Mouse (Mus musculus) adrenal gland (tissue): ENCODE data around the gene Slc3a2.

Source experiments
- intact Hi-C: fragments of 180-260 bp; cut with DNase I; formaldehyde crosslinking; loops from one replicate; pipeline ENCODE4 v1.15.1; 2025

Gene Slc3a2

DNA sequence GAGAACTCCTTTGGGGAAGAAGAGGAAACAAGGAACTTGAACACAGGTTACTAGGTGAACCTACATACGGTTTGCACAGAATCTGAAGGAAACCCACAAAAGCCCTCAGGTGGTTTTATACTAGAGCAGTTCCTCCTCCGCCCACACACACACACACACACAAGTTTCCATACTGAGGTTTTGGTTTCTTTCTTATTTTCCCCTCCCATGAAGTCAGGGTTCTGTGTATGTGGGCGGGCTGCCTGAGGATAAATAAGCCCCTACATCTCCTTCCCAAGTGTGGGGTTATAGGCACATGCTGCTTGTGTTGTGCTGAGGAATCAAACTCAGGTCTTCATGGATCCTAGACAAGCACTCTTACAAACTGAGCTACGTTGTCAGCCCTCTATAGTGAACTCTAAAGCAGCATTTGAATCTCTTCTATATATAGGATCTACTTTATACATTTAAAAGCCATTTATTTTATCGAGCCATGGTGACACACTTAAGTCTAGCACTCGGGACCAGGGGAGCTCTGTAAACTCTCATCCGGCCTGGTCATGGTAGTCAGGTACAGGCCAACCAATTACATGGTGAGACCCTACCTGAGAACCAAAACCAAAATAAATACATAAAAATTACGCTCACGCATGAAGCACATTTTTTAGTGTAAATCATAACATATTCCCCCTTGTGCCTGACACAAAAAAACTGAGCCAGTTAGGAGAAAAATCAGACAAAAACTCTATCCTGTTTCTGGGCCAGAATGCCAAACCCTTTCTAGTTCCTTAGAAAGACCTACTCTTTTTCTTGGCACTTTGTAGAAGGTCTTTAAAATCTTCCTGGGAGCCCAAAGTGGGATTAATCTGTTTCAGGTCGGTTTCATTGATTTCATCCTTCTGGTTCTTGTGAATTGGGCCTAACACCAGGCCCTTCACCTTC, 11.0 kb downstream of the Slc3a2 start:
- intact Hi-C loops = loop anchor here (10.0 kb wide), 1 partner anchor 403 kb away; no protein-coding TSS in a partner anchor

DNA sequence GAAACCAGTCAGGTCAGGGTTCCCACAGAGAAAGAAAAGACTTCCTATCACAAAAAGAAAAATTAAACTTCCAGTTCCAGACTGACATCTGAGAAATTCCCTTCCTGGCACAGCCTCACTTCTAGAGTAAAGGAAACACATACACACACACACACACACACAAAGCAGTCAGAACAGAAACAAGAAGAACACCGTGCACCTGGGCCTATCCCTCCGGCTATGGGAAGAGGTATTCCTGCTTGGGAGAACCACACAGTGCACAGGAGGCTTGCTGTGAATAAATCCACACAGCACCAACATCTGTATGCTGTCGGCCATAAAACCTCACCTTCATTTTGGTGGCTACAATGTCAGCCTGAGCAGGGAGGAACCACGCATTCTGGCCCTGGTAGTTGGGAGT, 11.7 kb downstream of the Slc3a2 start:
- intact Hi-C loops = loop anchor here (10.0 kb wide), 1 partner anchor 403 kb away; no protein-coding TSS in a partner anchor

DNA sequence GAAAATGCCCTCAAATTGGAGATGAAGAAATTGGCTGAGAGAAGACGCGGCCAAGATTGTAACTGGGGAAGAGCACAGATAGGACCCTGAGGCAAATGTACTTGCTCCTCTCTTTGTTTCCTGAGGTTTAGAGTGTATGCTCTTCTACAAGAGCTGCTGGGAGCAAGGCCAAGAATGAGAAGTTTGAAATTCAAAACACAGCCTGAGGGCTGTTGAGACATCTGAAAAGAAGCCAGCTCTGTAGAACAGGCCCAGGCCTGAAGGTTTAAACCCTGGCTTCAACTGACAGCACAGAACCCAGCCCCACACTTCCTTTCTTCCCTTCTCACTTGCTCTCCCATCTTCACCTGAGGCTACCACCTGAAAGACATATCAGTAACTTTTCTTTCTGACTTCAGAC, 13.1 kb downstream of the Slc3a2 start:
- intact Hi-C loops = loop anchor here (10.0 kb wide), 1 partner anchor 405 kb away; no protein-coding TSS in a partner anchor

DNA sequence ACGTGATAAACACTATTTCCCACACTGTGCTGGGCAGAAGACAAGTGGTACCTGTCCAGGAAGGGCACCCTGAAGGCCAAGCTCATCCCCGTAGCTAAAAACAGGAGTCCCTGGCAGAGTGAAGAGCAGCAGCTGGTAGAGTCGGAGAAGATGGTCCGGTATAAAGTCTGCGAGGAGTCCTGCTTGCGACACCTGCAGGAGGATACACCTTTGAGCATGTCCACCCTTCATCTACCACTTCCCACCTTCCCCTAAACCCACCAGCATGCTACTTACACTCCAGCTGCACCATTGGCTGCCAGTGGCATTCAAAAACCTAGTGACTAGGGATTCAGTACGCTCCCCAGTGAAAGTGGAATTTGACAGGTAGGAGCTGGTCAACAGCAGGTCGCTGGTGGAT, 14.2 kb downstream of the Slc3a2 start:
- intact Hi-C loops = no loop called here

DNA sequence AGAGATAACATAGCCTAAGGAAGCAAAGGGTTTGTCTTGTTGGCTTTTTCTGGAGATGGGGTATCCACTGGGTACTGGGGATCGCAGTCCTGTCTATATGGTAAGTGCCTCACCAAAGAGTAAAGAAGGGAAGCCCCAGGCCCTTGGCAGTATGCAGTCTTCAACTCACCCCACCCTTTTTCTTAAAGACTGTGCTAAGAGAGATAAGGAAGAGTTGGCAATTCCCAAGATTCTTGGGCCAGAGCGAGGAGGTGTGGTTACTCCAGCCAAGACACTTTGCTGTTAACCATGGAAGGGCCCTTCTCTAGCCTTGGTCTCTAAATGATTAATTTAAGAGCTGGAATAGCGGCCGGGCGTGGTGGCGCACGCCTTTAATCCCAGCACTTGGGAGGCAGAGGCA, 16.2 kb downstream of the Slc3a2 start:
- intact Hi-C loops = no loop called here

DNA sequence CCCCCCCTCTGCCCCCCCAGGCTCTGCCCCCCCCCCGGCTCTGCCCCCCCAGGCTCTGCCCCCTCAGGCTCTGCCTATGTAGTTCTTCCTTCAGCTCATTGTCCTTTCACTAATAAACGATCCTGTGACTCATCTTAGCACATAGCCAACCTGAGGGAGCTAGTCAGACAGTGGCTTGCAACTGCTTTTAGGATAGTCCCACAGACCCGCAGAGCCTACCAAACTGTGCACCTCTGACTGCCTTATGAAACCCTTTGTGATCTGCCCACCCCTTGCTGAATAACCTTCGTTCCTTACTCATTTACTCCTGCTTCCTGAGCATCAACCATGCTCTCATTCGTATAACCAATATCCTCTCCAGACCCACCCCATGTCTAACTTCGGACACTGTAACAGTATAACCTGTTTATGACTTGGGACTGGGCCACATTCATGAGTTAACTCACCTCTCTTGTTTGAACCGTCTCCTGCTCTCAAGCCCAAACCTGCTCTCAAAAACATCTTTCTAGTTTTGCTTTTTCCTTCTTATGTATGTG, 17.0 kb downstream of the Slc3a2 start:
- intact Hi-C loops = no loop called here

DNA sequence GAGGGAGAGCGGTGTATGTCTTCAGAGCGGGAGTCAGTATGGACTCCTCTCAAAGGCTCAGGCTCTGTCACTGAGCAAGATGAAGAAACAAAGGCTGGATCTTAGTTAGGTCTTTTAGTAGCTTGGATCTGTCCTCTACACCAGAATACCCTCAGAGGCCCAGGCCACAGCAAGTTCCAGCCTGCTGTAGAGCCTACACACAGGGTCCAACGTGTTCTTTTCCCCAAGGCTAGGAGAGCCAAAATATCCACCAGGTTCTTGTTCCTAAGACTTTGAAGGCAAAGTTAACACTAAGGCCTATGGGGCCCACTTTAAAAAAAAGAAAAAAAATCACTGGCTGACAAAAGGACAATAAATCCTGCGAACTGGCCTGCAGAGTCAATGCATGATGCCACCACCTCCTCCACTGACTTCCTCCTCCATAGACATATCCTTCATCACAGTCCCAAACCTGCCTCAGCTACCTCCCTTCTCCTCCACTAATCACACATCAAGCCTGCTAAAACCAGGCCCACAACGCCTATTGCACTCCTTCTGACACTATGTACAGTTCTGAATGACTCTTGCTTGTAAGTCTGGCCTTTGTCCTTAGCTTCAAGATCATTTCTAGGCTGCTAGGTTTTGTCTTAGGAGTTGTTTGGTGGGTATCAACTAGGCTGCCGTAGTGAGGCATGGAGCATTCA, 18.0 kb downstream of the Slc3a2 start:
- intact Hi-C loops = no loop called here

DNA sequence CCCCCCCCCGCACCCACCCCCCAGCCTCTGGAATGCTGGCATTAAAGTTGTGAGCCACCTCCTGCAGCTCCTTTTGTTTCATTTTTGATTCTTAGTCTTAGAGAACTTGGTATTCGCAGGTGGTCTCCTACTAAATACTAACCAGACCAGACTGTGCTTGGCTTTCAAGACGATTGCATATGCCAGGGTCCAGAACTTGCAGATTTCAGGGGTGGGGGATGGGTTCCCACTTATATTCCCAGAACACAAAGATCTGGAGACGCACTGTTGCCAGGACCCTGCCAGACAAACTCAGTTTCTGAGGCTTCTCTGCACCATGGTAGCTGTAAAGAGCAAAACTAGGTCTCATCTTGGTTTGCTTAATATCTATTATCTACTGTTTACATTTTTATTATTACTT, 19.6 kb downstream of the Slc3a2 start:
- intact Hi-C loops = no loop called here

DNA sequence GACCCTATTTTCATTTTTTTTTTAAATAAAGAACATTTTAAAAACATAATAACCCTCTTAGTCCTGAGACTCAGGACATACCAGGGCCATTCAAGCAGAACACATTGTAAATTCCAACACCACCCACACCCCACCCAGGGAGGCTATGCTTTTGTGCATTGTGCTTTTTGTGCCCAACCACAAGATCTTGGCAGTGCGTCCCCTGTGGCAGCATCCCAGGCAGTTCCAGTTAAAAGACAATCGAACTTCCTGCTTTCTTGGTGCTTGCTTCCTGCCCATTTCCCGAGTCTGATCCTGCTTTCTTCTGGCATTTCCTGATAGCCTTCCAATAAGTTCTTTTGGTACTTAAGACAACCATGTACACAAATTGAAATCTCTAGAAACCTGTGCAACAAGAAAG, 20.7 kb downstream of the Slc3a2 start:
- intact Hi-C loops = no loop called here

DNA sequence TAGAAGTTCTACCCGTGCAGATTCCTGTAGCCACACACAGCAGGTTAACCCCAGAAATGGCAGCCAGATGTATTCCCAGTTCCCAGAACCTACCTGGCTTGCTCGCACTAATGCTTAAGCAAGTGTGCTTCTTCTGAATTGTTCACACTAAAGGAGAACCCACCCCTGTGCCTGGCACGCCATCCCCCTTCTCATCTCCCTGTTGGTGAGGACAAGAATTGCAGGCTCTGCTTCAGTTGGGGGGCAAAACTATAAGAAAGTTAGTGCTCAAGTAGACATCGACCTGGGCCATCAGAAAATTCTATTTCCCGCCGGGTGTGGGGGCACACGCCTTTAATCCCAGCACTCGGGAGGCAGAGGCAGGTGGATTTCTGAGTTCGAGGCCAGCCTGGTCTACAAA, 23.5 kb downstream of the Slc3a2 start:
- intact Hi-C loops = no loop called here

DNA sequence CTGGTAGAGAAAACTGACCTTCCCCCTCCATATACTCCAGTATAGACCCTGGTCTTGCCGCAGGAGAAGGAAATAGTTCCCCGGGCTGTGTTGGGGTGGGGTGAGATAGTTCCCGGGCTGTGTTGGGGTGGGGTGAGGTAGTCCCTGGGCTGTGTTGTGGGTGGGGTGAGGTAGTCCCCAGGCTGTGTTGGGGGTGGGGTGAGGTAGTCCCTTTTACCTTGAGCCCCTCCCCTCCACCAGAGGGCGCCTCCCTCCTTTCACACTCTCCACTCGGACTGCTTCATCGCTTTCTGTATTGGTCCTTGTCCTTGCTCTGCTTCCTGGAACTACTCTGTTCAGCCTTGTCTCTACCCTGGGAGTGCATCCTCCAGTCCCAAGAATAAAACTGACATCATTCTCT, 27.8 kb downstream of the Slc3a2 start:
- intact Hi-C loops = no loop called here

DNA sequence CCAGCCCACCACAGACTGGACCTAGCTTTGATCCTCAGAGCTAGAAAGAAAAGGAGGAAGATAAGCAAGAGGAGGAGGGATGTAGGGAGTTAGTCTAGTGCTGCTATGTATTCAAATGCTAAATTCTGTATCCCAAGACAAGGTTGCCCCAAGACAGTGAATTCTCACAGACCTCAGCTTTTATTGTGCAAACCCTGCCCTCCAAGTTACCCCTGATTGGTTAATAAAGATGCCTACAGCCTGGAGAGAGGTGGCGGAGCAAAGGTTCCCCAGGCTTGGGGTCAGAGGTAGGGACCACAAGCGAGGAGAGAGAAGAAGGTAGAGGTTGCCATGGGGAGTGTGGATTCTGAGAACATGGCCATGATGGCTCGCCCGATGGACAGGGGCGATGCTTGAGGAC, 30.4 kb downstream of the Slc3a2 start:
- intact Hi-C loops = no loop called here

DNA sequence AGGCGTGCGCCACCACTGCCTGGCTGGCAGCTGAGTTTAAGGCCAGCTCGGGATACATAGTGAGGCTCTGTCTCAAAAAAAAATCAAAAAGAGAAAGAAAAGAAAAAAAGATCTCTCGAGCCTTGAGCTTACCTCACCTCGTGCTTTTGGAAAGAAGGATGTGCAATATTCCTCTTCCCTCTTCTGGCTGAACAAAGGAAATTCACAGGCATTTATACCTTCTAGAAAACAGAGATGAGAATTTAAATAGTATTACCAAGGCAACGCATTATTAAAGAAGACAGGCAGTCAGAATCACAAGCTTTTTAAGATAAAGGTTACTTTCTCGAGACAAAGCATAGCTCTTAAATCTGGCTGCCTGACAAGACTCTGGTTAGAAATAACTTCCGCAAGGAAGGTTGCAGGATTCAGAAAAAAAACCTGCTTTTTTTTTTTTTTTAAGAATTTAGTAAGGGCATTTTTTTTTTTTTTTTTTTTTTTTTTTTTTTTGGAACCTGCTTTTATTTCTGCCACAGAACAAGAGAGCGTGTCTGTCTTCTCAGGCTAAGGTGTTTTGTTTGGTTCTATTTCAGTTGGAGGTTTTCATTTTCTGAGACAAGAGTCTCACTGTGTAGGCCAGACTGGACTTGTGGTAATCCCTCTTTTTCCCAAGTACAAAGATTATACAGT, 31.2 kb downstream of the Slc3a2 start:
- intact Hi-C loops = no loop called here

DNA sequence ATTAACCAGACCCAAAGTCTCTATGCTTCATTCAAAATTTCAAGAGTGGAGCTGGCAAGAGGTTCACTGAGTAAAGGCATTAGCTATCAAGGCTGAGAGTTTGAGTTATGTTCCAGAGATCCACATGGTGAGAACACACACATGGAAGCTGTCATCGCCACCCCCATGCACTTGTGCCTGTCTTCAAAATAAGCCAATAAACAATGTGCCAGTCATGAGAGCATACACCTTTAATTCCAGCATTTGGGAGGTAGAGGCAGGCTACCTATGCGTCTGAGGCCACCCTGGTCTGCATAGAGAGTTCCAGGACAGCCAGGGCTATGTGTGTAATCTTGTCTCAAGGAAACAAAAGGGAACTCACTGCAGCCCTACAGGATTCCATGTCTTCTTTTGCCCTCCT, 39.5 kb downstream of the Slc3a2 start:
- intact Hi-C loops = loop anchor here (1.0 kb wide), 1 partner anchor 105 kb away; no protein-coding TSS in a partner anchor

DNA sequence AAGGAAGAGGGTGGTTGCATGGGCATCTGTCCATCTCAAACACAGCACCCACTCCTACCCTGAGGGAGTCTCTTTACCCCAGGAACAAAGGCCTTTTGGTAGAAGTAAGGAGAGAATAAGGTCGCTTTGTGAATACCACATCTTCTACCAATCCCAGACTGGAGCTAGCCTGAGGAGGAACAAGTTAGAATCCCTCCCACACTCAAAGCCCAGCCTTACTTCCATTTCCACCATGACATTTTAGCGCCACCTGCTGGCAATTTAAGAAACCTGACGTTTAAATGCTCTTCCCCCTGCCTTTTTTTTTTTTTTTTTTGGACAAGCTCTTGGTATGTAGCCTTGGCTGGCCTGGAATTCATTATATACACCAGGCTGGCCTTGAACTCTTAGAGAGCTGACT, 40.2 kb downstream of the Slc3a2 start:
- intact Hi-C loops = no loop called here

DNA sequence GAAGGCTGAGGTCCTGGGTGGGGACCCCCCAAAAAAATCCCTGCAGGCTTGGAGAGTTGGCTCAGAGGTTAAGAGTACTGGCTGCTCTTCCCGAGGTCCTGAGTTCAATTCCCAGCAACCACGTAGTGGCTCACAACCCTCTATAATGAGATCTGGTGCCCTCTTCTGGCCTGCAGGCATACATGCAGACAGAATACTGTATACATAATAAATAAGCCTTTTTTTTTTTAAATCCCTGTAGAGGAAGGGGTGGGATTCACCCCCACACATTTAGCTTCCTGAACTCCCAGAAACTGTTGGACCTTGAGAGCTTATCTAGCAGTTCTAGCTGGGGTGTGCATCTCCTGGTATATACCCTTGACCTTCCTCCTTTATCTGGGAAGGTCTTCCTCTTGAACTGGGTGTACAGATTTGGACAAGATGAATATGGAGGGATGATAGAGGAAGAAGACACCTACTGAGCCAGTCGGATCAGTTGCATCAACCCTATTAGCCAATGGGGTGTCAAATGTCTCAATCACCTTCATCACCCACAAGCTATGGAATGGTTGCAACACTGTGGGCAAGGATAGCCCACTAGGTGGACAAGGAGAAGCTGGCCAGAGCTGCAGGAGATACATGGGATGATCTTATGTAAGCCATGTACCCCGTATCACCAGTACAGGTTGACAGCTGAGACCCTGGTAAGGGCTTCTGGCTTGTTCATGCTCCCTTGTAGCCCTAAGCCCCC, 41.4 kb downstream of the Slc3a2 start:
- intact Hi-C loops = no loop called here

DNA sequence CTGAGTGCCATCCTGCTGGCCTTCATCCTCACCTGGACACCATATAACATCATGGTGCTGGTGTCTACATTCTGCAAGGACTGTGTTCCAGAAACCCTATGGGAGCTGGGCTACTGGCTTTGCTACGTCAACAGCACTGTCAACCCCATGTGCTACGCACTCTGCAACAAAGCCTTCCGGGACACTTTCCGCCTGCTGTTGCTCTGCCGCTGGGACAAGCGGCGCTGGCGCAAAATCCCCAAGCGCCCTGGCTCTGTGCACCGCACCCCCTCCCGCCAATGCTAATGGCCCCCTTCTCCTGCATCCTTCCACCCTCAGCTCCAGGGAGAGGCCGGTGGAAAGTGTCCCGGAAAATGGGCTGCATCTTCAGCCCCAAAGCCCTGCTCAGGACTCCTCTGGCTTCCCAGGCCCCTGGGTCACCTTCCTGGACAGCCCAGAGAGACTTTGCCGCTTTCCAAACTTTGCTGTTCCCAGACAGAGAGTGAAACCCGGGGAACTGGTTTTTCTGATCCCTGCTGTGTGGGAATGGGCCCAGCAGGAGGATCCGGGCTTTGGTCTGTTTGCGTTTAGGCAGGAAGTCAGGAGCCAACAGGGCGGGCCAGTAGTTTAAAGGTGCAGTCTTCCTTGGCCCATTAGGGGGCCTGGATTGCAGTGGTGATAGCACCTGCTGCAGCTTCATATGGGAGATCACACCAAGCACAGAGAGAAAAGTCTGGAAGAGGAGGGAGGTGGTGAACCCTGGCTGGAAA, 44.0 kb downstream of the Slc3a2 start:
- intact Hi-C loops = no loop called here

DNA sequence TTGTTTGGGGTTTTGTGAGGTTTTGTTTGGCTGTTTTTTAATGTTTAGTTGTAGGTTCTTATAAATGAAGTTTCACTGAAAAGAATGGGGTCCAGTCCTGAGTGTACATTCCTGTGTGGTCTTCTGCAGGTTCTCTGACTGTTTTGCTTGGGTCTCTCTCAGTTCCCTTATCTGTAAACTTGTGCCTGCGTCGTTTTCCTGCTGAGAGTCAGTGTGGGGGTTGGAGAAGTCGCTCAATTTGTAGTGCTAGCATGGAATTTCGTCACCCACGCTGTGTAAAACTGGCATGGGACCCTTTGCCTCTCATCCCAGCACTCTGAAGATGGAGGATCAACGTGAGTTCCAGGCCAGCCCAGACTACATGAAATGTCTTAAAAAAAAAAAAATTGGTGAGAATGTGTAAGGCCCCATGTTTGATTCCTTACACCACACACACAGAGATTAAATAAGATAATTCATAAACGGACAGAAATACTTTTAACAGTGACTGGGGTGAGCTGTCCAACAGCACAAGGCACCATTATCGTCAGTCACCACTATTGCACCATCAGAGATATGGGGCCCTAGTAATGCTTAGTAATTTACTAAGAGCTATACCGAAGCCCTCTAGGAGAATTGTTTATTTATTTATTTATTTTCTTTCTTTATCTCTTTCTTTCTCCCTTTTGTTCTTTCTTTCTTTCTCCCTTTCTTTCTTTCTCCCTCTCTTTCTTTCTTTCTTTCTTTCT, 49.7 kb downstream of the Slc3a2 start:
- intact Hi-C loops = no loop called here

DNA sequence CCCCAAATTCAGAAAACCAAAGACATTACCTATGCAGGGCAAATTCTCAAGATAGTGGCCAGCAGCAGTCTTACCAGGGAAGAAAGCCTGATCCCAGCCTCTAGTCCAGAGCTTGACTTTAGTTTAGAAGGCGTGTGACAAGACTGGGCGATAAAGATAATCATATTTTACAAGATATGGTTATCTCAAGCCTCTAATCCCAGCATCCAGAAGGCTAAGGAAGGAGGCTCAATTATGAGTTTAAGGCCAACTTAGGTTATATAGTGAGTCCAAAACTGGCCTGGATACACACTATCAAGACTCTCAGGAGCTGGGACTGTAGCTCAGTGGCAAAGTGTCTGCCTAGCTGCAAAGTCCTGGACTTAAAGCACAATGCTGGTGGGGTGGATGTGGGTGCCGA, 50.3 kb downstream of the Slc3a2 start:
- intact Hi-C loops = no loop called here

DNA sequence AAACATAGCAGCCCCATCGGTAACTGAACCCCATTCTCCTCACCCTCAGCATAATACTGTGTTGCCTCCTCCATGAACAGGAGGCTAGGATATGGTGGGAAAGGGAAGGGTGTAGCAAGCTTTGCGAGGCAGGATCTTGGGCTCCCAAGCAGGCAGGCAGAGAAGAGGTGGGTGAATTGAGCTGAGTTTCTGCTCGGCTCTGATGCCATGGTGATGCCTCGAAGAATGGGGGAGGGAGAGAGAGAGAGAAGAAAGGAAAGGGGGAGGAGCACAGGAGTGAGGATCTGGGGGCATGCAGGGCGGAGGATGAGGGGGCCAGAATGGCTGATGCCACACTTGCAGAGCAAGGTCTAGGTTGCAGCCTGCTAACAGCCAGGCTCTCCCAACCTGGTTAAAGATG, 57.4 kb downstream of the Slc3a2 start:
- intact Hi-C loops = no loop called here
